Mouse (Mus musculus) frontal cortex, postnatal 10 days (tissue): ENCODE data around the gene Lce3e.

ENCODE experiments used
- DNase-seq, 2 experiments: peaks; one replicate each; pipeline ENCODE4 v3.0.0; 2022; ENCODE audit warnings: low spot score in 2 of 2, mixed read lengths in 1 of 2

Lce3e gene

DNA sequence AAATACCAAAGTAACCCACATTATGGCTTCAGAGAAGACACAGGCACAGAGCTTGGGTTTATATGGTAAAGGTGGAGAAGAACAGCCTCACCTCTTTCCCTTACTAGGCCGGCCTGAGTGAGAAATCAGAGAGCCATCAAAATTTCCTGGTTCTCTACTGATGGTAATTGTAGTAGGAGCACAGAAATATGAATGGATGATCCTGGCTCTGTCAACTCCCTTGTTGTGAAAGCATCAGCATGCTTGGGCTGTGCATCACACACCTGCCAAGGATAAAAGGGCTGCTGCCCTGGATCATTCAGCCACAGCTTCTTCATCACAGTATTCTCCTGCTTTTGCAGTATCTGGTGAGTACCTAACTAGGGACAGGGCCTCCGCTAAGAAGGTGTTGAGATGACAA lies at the start of gene Lce3e:
TSS of gene Lce3e (plus strand) at position 301 of the 400 bp plus-strand sequence.
- DNase-seq, result no peak

DNA sequence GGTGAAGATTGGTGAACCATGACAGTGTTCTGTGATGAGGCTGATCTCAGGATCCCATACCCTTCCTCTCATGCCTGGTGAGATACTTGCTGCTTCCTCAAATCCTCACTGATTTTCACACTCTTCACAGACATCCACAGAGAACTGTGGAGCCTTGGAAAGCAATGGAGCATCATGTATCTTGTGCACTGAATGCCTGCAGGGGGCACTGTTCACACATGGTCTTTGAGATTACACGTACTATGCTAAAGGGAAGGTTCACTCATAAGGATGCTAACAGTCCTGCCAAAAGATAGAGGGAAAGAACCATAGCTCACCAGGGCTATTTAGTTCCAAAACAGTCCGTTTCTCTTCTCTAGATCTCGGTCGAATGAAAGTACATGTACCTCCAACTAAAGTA lies 46.5 kb upstream of the Lce3e start:
- DNase-seq, result no peak

DNA sequence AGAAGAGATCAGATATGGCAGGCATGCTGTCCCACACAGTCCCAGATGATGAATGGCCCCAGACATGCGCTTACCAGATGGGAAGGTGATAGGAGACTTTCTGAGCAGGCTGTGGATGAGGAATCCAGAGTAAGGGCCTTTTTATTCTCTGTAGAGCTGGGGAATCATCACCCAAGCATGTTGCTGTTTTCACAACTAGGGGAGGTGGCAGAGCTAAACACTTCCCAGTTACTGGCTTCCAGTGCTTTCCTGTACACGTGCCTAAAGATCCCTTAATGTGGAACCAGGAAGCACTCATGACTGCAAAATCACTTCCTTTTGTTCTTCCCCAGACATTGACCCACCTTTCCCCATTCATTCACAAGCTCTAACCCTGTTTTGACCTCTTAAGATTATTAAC lies 40.7 kb upstream of the Lce3e start, which contains the start of gene Lce3a:
TSS of gene Lce3a (minus strand) at position 101 of the 400 bp plus-strand sequence.
- DNase-seq, result no peak

DNA sequence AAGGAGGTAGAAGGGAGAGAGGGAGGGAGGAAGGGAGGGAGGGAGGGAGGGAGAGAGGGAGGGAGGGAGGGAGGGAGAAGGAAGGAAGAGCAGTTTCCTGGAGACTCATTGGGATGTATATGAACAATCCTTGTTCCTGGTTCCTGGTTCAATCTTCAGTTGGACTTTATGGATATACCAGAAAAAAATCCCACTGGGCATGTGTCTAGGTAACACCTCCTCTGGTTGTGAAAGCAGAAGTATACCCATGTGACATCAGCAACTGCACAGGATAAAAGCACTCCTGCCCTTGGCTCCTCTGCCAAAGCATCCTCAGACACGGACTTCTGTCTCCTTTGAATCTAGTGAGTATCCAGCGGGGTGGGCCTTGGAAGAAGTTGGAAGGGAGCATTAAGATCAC lies 34.2 kb upstream of the Lce3e start, which contains the start of gene Lce3b:
TSS of gene Lce3b (plus strand) at position 301 of the 400 bp plus-strand sequence.
- DNase-seq, result no peak

DNA sequence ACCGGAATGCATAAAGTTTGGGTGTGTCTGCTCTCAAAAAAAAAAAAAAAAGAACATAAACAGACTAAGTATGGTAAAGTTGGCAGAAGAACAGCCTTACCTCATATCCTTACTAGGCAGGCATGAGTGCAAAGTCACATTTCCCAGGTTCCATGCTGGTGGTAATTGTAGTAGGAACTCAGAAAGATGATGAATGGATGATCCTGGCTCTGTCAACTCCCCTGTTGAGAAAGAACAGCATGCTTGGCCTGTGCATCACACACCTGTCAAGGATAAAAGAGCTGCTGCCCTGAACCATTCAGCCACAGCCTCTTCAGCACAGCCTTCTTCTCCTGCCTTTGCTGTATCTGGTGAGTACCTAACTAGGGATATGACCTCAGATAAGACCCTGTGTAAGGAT lies 22.7 kb upstream of the Lce3e start, which contains the start of gene Lce3c:
TSS of gene Lce3c (plus strand) at position 301 of the 400 bp plus-strand sequence.
- no peak for DNase-seq

DNA sequence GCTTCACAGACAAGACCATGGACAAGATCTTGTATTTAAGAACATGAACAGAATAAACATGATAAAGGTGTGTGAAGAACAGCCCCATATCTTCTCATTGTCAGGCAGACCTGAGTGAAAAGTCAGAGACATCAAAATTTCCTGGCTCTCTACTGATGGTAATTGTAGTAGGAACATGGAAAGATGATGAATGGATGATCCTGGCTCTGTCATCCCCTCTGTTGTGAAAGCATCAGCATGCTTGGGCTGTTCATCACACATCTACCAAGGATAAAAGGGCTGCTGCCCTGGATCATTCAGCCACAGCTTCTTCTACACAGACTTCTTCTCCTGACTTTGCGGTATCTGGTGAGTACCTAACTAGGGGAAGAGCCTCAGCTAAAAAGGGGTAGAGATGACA lies 9.8 kb upstream of the Lce3e start, which contains the start of gene Lce3d:
TSS of gene Lce3d (plus strand) at position 301 of the 400 bp plus-strand sequence.
- DNase-seq, result no peak

DNA sequence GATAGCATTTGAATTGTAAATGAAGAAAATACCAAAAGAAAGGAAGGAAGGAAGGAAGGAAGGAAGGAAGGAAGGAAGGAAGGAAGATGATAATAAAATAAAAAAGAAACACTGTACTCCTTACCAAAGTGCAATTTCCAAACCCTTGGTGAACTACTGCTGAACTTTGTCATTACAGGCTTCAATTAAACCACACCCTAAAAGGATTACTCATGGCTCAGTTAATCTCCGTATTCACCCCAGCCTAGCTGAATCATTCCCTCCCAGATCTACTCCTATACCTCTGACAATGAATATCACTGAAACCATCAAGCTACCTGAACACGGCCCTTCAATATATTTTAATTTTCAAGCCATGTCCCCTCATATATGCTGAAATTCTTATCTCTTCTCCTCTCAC lies 11.6 kb downstream of the Lce3e start:
- DNase-seq, result no peak

DNA sequence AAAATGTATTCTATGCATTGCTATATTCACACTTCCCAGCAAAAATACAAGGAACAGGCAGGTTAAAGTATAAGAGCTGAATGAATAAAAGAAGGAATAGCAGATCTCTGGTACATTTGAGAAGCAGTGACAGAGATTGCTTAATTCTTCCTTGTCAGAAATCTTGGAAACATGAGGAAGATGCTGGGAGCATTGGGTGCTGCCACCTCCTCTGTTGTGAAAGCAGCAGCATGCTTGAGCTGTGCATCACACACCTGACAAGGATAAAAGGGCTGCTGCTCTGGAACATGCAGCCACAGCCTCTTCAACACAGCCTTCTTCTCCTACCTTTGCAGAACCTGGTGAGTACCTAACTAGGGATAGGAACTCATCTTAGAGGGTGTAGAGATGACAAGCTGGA lies 25.1 kb downstream of the Lce3e start, which contains the start of gene Lce3f:
TSS of gene Lce3f (plus strand) at position 301 of the 400 bp plus-strand sequence.
- DNase-seq, result no peak

DNA sequence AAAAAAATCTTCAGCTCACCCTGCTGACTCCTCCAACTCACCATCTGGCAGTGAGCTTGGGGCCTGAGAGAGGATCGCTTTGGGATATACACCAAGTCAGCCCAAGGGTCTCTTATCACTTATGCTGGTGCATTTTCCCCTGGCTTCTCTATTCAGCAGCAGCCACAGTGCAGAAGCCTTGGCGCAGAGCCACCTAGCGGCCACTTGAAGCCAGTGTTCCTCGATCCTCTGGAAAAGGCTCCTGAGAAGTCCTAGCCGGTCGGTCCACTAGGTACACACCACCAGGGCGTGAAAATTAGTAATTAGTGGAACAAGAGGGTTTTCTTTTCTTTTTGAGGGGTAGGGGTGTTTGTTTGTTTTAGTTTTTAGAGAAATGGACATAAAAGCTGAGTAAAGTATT lies 31.8 kb downstream of the Lce3e start:
- peak; percentile 13 to 75 for DNase-seq

DNA sequence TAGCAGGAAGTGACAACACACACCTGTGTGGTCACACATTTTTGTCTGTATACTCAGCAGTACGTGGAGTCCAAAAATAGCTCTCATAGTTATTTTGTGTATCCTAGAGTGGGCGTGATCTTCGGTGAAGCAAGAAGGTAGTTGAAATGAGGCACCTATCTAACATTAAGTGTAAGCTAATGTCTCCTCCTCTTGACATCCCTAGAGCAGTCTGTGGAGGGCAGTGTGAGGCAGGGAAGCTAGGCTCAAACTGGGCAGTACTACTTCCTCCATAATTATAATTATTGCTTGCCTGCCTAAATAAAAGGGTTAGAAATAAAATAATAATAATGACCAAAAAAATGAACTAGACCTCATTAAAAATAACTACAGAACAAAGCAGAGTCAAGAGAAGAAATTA lies 33.8 kb downstream of the Lce3e start:
- no peak for DNase-seq

DNA sequence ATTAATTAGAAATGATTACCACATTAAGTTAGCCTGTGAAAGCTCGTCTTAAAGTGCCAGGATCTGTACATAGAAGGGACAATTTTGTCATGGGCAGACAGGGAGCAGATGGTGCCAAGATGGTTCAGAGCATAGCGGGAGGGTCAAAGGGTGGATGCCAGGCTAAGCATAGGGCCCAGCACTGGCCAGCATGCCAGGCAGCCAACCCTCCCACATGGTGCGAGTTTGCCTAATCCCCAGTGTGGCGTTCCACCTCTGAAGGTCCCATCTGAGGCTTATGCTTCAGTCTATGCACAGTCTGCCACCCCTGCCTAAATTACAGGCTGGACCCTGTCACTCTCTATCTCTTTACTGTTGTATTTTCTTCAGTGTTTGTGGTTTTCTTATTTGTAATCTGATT lies 36.0 kb downstream of the Lce3e start:
- DNase-seq, result no peak

DNA sequence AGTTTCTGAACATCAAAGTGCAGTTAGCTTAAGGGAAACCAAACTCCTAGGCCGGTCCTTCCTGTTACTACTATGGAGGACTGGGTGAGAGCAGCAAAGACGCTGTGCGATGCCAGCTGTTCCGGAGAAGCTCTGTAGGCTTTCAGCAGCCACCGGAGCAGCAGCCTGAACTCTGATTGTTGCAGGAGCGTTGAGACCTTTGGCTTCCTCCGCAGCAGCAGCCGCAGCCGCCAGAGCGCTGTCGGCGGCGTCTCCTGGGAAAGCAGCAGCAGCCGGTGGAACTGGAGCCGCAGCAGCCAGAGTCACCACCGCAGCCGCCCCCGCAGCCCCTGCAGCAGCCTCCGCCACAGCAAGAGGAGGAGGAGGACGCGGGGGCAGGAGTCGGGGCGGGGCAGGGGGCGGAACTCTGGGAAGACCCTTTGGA lies 47.5 kb downstream of the Lce3e start:
- peak; percentile 19 to 38 for DNase-seq

DNA sequence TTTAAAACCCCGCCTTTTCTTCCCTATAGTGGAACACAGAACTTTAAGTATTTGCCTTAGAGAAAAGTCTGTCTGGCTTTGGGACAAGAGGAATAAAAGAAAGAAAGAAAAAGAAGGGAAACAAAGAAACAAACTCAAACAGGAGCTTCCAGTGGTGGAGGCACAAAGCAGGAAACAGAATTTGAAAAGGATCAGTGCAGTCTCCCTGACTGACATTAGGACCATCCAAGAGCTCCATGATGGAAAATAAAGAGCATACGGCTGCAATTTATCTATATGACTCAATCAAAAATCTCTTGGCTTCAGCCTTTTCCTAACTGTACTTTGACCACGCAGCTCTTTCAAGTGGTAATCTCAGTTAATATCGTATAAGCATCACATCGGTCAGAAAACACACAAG lies 48.0 kb downstream of the Lce3e start:
- no peak for DNase-seq

DNA sequence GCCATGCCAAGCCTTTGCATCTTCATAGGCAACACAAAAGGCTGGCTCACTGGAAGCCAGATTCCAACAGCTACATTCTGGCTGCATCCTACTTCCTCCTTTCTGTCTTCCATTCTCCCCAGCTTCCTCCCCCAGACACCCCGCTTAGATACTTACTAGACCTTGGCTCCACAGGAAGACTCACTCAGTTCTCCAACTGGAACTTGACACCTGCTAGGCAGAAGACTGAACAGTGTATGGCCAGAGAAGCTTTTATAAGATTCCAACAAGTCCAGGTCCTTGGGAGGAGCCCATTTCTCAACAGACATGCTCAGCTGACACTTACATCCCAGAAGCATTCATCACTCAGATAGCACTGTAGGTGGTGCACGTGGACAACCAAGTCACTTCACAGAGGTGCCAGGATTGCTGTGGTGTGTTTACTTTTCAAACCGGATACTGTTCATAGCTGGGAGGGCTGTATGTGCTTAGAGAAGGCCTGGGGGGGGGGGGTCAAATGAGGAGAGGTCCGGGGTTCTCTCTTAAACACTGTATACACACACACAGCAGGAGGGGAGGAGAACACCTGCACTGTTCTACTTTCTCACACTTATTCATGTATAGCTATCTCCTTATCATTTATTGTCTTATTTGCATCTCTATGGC lies 48.7 kb downstream of the Lce3e start, which contains the start of gene Crct1:
TSS of gene Crct1 (minus strand) at position 228 of the 645 bp plus-strand sequence.
- no peak for DNase-seq
